Mouse (Mus musculus): ENCODE results near the gene Best1. TPM values are rescaled to one million over a fixed set of nuclear protein-coding genes. Genes with fewer than 3 reads are reported as not detected.

The Best1 gene
- polyA plus RNA-seq, 1 experiment = 0.74 TPM

DNA sequence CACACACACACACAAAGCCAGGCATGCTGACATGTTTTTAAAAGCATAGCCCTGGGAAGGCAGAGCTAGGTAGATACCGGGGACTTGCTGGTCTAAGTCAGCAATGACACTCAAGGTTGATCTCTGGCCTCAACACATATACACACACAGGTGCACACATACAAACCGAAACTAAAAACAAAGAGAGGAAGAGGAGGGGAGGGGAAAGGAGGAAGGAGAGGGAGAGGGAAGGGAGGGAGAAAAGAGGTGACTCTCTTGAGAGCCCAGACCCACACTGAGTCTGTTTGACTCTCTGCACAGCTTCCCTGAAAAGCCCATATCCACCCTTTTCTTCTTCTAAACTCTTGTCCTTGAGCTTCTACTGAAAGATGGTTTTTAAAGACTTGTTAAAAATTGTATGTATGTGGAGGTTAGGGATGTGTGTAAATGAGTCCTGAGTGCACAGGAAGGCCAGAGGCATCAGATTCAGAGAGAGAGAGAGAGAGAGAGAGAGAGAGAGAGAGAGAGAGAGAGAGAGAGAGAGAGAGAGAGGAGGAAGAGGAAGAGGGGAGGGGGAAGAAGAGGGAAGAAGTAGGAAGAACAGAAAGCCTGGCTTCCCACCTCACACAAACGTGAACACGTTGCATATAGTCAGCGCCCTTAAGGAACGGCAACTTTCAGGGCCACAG, 63.1 kb downstream of the Best1 start:
- no peak for DNase-seq (ENCODE audit: extremely low spot score in 1 of 2, low spot score in 1 of 2)

DNA sequence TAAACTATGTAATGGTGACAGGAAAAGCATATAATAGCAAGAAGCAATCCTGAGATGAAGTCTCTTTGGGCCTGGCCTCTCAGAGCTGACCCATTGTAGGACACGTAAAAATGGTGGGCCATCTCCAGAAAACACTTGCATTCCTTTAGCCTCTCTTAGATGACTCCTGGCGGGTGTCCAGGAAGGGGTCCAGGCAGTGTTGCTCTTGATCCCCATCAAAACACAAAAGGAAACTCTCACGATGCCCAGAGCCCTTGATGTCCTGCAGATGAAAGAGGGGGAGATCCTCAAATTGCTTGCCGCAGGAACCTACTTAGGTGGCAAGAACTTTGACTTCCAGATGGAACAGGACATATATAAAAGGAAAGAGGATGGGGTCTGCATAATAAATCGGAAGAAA, 64.0 kb downstream of the Best1 start:
- no peak for DNase-seq (ENCODE audit: extremely low spot score in 1 of 2, low spot score in 1 of 2)

DNA sequence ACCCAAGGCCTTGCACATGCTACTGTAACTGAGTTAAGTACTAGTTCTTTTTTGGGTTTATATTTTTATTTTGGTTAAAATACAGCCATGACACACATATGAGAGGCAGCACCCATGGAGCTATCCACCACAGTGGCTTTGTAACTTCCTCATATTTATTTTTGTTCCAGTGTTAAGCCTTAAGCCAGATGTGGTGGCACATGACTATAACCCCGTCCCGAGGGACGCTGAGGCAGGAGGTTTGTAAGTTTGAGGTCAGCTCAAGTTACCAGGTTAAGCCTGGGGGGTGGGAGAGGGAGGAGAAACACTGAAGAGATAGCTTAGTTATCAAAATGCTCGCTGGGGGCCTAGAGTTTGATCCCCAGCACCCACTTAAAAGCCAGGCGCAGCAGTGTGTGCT, 64.9 kb downstream of the Best1 start:
- DNase-seq (ENCODE audit: extremely low spot score in 1 of 2, low spot score in 1 of 2) = no peak

Other genes starting within 250 kb of the Best1 start
- gene Scgb2a2, start 154.1 kb downstream of the Best1 start, polyA plus RNA-seq (2012; rRNA removed) = not detected in 2 replicates
- gene Incenp, start 102.1 kb downstream of the Best1 start, polyA plus RNA-seq (2012; rRNA removed) = 23.8 and 27.2 TPM in 2 replicates
- gene Fth1, start 21.0 kb downstream of the Best1 start, polyA plus RNA-seq (2012; rRNA removed) = 3,721 and 5,002 TPM in 2 replicates
- 11.3 and 13.6 TPM in 2 replicates for gene Rab3il1, start within 50 bp of the Best1 start, polyA plus RNA-seq (2012; rRNA removed)
- gene Fads3, start 39.9 kb upstream of the Best1 start, polyA plus RNA-seq (2012; rRNA removed) = 26.5 and 28.4 TPM in 2 replicates
- gene Fads2, start 100.1 kb upstream of the Best1 start, polyA plus RNA-seq (2012; rRNA removed) = 166 and 168 TPM in 2 replicates
- gene Fads1, start 181.3 kb upstream of the Best1 start, polyA plus RNA-seq (2012; rRNA removed) = 200 and 219 TPM in 2 replicates
- 53.8 and 63.9 TPM in 2 replicates for gene Tmem258, start 202.4 kb upstream of the Best1 start, polyA plus RNA-seq (2012; rRNA removed)
- 11.2 and 13.9 TPM in 2 replicates for gene Fen1, start 202.5 kb upstream of the Best1 start, polyA plus RNA-seq (2012; rRNA removed)
- gene Myrf, start 239.1 kb upstream of the Best1 start, polyA plus RNA-seq (2012; rRNA removed) = 13.4 and 14.4 TPM in 2 replicates